ENCODE assay signal across 8 mouse cellular contexts in genomic region chr2:125866058-125866740, GRCm38 (mm10). TPM values are rescaled to one million over a fixed set of nuclear protein-coding genes. Genes with fewer than 3 reads are reported as not detected.
DNase-seq lines count a peak whose midpoint lies in the region; ATAC-seq and TF ChIP-seq lines count a peak whose summit lies in the region.

No protein-coding gene starts in this region.

- H3K36me3 ChIP-seq in forebrain, embryonic 13.5 days (ENCODE audit: poor library complexity, severe bottlenecking) = 0 out of 2 replicates have a peak, but pooled peaks cover 4% of the 10 kb centered on the region
- H3K36me3 ChIP-seq in heart, postnatal 0 days (replicated peaks; ENCODE audit: control insufficient read depth, insufficient read depth, low read length) = no peaks in the 10 kb centered on the region
- no peaks in the 10 kb centered on the region for H3K36me3 ChIP-seq in neural tube, embryonic 14.5 days (ENCODE audit: control insufficient read depth, insufficient read depth, low read length)
- no peaks in the 10 kb centered on the region for H3K36me3 ChIP-seq in testis, adult 2 months (ENCODE audit: control insufficient read depth, insufficient read depth, low read length)

- TF ChIP-seq POLR2A in testis, adult 2 months (IDR thresholded peaks at IDR 0.05; ENCODE audit: control insufficient read depth, low read depth, low read length) = peak; percentile 54

- peak overlapping the region; percentile 52 for H3K4me3 ChIP-seq in forebrain, embryonic 13.5 days
- H3K4me3 ChIP-seq in heart, postnatal 0 days (ENCODE audit: low read depth, low read length) = peak overlapping the region; percentile 59
- H3K4me3 ChIP-seq in neural tube, embryonic 14.5 days (ENCODE audit: low read depth, low read length) = peak overlapping the region; percentile 40
- peak overlapping the region; percentile 87 for H3K4me3 ChIP-seq in testis, adult 2 months (ENCODE audit: control insufficient read depth, low read depth, low read length)

- no peak for TF ChIP-seq CTCF in heart, postnatal 0 days (IDR thresholded peaks at IDR 0.05; ENCODE audit: low read depth)
- no peak for TF ChIP-seq CTCF in testis, adult 2 months (IDR thresholded peaks at IDR 0.05; ENCODE audit: control insufficient read depth, insufficient read depth, insufficient replicate concordance, low read depth, low read length)

- H3K9me3 ChIP-seq in forebrain, embryonic 13.5 days (replicated peaks) = no peaks in the 10 kb centered on the region
- no peaks in the 10 kb centered on the region for H3K9me3 ChIP-seq in heart, postnatal 0 days (replicated peaks; ENCODE audit: control insufficient read depth, low read length)
- H3K9me3 ChIP-seq in neural tube, embryonic 14.5 days (ENCODE audit: control insufficient read depth, low read length) = no peaks in the 10 kb centered on the region

- H3K27ac ChIP-seq in forebrain, embryonic 13.5 days = peak overlapping the region; percentile 51; the same call in 1 of the 2 replicates
- peak overlapping the region; percentile 1; the same call in 1 of the 2 replicates for H3K27ac ChIP-seq in heart, postnatal 0 days (ENCODE audit: low read depth)
- H3K27ac ChIP-seq in neural tube, embryonic 14.5 days (ENCODE audit: low read depth, low read length) = no peak overlapping the region
- peak overlapping the region; percentile 39 for H3K27ac ChIP-seq in testis, adult 2 months (ENCODE audit: control insufficient read depth, insufficient read depth, low read depth, low read length)

- DNase-seq in CD8-positive naive resting alpha-beta T cell, adult 2 months (ENCODE audit: low read depth in 2 of 2, low spot score in 2 of 2) = peak; percentile 42 to 58
- peak; percentile 84 for DNase-seq in heart, postnatal 0 days (ENCODE audit: low spot score)
- DNase-seq in kidney, postnatal 4 days = peak; percentile 80 to 88
- DNase-seq in lung, adult 18-20 months = peak; percentile 75 to 85

- H3K9ac ChIP-seq in forebrain, embryonic 13.5 days = peak overlapping the region; percentile 68
- H3K9ac ChIP-seq in heart, postnatal 0 days (replicated peaks; ENCODE audit: low read depth, low read length) = peak overlapping the region; percentile 59
- H3K9ac ChIP-seq in neural tube, embryonic 14.5 days (replicated peaks; ENCODE audit: low read depth, low read length) = peak overlapping the region; percentile 60

- H3K4me1 ChIP-seq in forebrain, embryonic 13.5 days = peaks cover 15% of the 10 kb centered on the region
- peaks cover 3% of the 10 kb centered on the region; the same call in 1 of the 2 replicates for H3K4me1 ChIP-seq in heart, postnatal 0 days (ENCODE audit: control insufficient read depth, insufficient read depth)
- no peaks in the 10 kb centered on the region for H3K4me1 ChIP-seq in neural tube, embryonic 14.5 days (ENCODE audit: control insufficient read depth, insufficient read depth, low read length)
- H3K4me1 ChIP-seq in testis, adult 2 months (ENCODE audit: control insufficient read depth, insufficient read depth, low read length) = peaks cover 7% of the 10 kb centered on the region

- TF ChIP-seq EP300 in heart, postnatal 0 days (IDR thresholded peaks at IDR 0.05; ENCODE audit: low read depth) = no peak

- H3K27me3 ChIP-seq in forebrain, embryonic 13.5 days = no peaks in the 10 kb centered on the region
- no peaks in the 10 kb centered on the region for H3K27me3 ChIP-seq in heart, postnatal 0 days (ENCODE audit: control insufficient read depth, insufficient read depth, low read length)
- H3K27me3 ChIP-seq in neural tube, embryonic 14.5 days (ENCODE audit: control insufficient read depth, insufficient read depth, low read length) = no peaks in the 10 kb centered on the region
- no peaks in the 10 kb centered on the region for H3K27me3 ChIP-seq in testis, adult 2 months (ENCODE audit: control insufficient read depth, insufficient read depth, low read length)

- peak; percentile 77 for ATAC-seq in cerebellum, adult (ENCODE audit: insufficient number of reproducible peaks, low FRiP score, low TSS enrichment)
- peak; percentile 88 for ATAC-seq in forebrain, embryonic 13.5 days
- ATAC-seq in heart, postnatal 0 days (ENCODE audit: insufficient read depth, low read depth) = peak; percentile 91
- peak; percentile 89 for ATAC-seq in neural tube, embryonic 14.5 days (ENCODE audit: low read depth)

- peak overlapping the region; percentile 72 for H3K4me2 ChIP-seq in forebrain, embryonic 13.5 days
- peak overlapping the region; percentile 70 for H3K4me2 ChIP-seq in heart, postnatal 0 days (ENCODE audit: low read depth, low read length)
- H3K4me2 ChIP-seq in neural tube, embryonic 14.5 days (ENCODE audit: low read depth, low read length) = peak overlapping the region; percentile 61

- WGBS in forebrain, embryonic 13.5 days = 6% methylated on average over 23 of the region's 23 CpGs
- WGBS in heart, postnatal 0 days = 3% methylated on average over 23 of the region's 23 CpGs
- WGBS in neural tube, embryonic 14.5 days = 6% methylated on average over 22 of the region's 23 CpGs

RNA-seq across cellular contexts. Expression of gene Cops2, which starts 7.3 kb away (rescaled TPM):
- polyA plus RNA-seq in forebrain, embryonic 13.5 days (2015; fragmentation: Nextera tagmentation; extraction: Ambion mirVana) = 69.9 and 73.8 TPM in 2 replicates
- 51.1 and 70.7 TPM in 2 replicates for total RNA-seq in heart, postnatal 0 days (2014; rRNA removed; ENCODE audit: low replicate concordance)
- polyA plus RNA-seq in heart, postnatal 0 days (2015; fragmentation: Nextera tagmentation; extraction: Ambion mirVana) = 45.8 and 47.9 TPM in 2 replicates
- 71.4 and 79.2 TPM in 2 replicates for polyA plus RNA-seq in neural tube, embryonic 14.5 days (2014; fragmentation: Nextera tagmentation; extraction: Ambion mirVana)
- polyA plus RNA-seq in testis, adult 2 months (2012; rRNA removed) = 22.6 and 29.6 TPM in 2 replicates

RNA-seq across cellular contexts. Expression of gene Galk2, which starts 7.3 kb away (rescaled TPM):
- polyA plus RNA-seq in forebrain, embryonic 13.5 days (2015; fragmentation: Nextera tagmentation; extraction: Ambion mirVana) = 27.0 and 32.0 TPM in 2 replicates
- 47.1 and 53.4 TPM in 2 replicates for total RNA-seq in heart, postnatal 0 days (2014; rRNA removed; ENCODE audit: low replicate concordance)
- 23.5 and 25.1 TPM in 2 replicates for polyA plus RNA-seq in heart, postnatal 0 days (2015; fragmentation: Nextera tagmentation; extraction: Ambion mirVana)
- polyA plus RNA-seq in neural tube, embryonic 14.5 days (2014; fragmentation: Nextera tagmentation; extraction: Ambion mirVana) = 30.7 and 33.4 TPM in 2 replicates
- polyA plus RNA-seq in testis, adult 2 months (2012; rRNA removed) = 9.7 and 10.6 TPM in 2 replicates
